Mouse (Mus musculus): ENCODE results near the gene Mrgprd.

Gene Mrgprd

GRCm38 (mm10) chr7:145302488-145303285 is 11.9 kb upstream of the Mrgprd start:
- DNase-seq (ENCODE audit: inconsistent age in 2 of 2, low spot score in 1 of 2) = peak; percentile 48 to 61

- no peak for DNase-seq (ENCODE audit: inconsistent age in 2 of 2, low spot score in 1 of 2)
Observed at GRCm38 (mm10) chr7:145304153-145304552, 10.5 kb upstream of the Mrgprd start.

- no peak for DNase-seq (ENCODE audit: inconsistent age in 2 of 2, low spot score in 1 of 2)
Observed at GRCm38 (mm10) chr7:145307636-145308035, 7.0 kb upstream of the Mrgprd start.

GRCm38 (mm10) chr7:145308061-145308675 is 6.5 kb upstream of the Mrgprd start:
- no peak for DNase-seq (ENCODE audit: inconsistent age in 2 of 2, low spot score in 1 of 2)

- DNase-seq (ENCODE audit: inconsistent age in 2 of 2, low spot score in 1 of 2) = peak; percentile 83 to 84
Observed at GRCm38 (mm10) chr7:145308866-145309265, 5.8 kb upstream of the Mrgprd start.

- DNase-seq (ENCODE audit: inconsistent age in 2 of 2, low spot score in 1 of 2) = no peak
Observed at GRCm38 (mm10) chr7:145309877-145310276, 4.8 kb upstream of the Mrgprd start.

GRCm38 (mm10) chr7:145310526-145310925 is 4.1 kb upstream of the Mrgprd start:
- DNase-seq (ENCODE audit: inconsistent age in 2 of 2, low spot score in 1 of 2) = no peak

- no peak for DNase-seq (ENCODE audit: inconsistent age in 2 of 2, low spot score in 1 of 2)
Observed at GRCm38 (mm10) chr7:145312137-145312536, 2.5 kb upstream of the Mrgprd start.

- DNase-seq (ENCODE audit: inconsistent age in 2 of 2, low spot score in 1 of 2) = no peak
Observed at GRCm38 (mm10) chr7:145317522-145317921, 2.9 kb downstream of the Mrgprd start.

- DNase-seq (ENCODE audit: inconsistent age in 2 of 2, low spot score in 1 of 2) = no peak
Observed at GRCm38 (mm10) chr7:145319481-145319880, 4.8 kb downstream of the Mrgprd start.

- no peak for DNase-seq (ENCODE audit: inconsistent age in 2 of 2, low spot score in 1 of 2)
Observed at GRCm38 (mm10) chr7:145323607-145324006, 9.0 kb downstream of the Mrgprd start.

- no peak for DNase-seq (ENCODE audit: inconsistent age in 2 of 2, low spot score in 1 of 2)
Observed at GRCm38 (mm10) chr7:145325697-145326096, 11.1 kb downstream of the Mrgprd start.

- no peak for DNase-seq (ENCODE audit: inconsistent age in 2 of 2, low spot score in 1 of 2)
Observed at GRCm38 (mm10) chr7:145329982-145330381, 15.3 kb downstream of the Mrgprd start.

GRCm38 (mm10) chr7:145330641-145331040 is 16.0 kb downstream of the Mrgprd start:
- no peak for DNase-seq (ENCODE audit: inconsistent age in 2 of 2, low spot score in 1 of 2)

GRCm38 (mm10) chr7:145332376-145333041 is 17.9 kb downstream of the Mrgprd start:
- DNase-seq (ENCODE audit: inconsistent age in 2 of 2, low spot score in 1 of 2) = no peak

- no peak for DNase-seq (ENCODE audit: inconsistent age in 2 of 2, low spot score in 1 of 2)
Observed at GRCm38 (mm10) chr7:145333936-145334335, 19.3 kb downstream of the Mrgprd start.

- DNase-seq (ENCODE audit: inconsistent age in 2 of 2, low spot score in 1 of 2) = no peak
Observed at GRCm38 (mm10) chr7:145334428-145335027, 19.9 kb downstream of the Mrgprd start.

GRCm38 (mm10) chr7:145335199-145335598 is 20.6 kb downstream of the Mrgprd start:
- no peak for DNase-seq (ENCODE audit: inconsistent age in 2 of 2, low spot score in 1 of 2)

- DNase-seq (ENCODE audit: inconsistent age in 2 of 2, low spot score in 1 of 2) = no peak
Observed at GRCm38 (mm10) chr7:145335616-145336332, 21.1 kb downstream of the Mrgprd start.

GRCm38 (mm10) chr7:145337889-145338288 is 23.3 kb downstream of the Mrgprd start:
- DNase-seq (ENCODE audit: inconsistent age in 2 of 2, low spot score in 1 of 2) = no peak

All from adrenal gland, adult (tissue).